Mouse (Mus musculus) CH12.LX (cell line): Measurements from ENCODE around the gene BC053393. TPM values are rescaled to one million over a fixed set of nuclear protein-coding genes. Genes with fewer than 3 reads are reported as not detected.

ENCODE experiments used
- DNase-seq: peaks from one replicate; pipeline ENCODE4 v3.0.0-alpha.2; 2013; ENCODE audit errors: extremely low read depth
- H3K27ac ChIP-seq: 2 replicates; pipeline ENCODE4 v1.5.1; 2012; ENCODE audit warnings: low read depth, mild to moderate bottlenecking, control low read depth, moderate library complexity; ENCODE audit not compliant: insufficient read depth
- H3K27me3 ChIP-seq: replicated peaks from 2 replicates; pipeline ENCODE3; 2012; ENCODE audit warnings: inconsistent platforms
- H3K36me3 ChIP-seq, 2 experiments: replicated peaks in 1 of 2; 2 replicates each; pipeline versions ENCODE3 to v1.6.1; 2012; ENCODE audit warnings: inconsistent platforms in 1 of 2, low read length in 1 of 2, mild to moderate bottlenecking in 1 of 2, mixed read lengths in 1 of 2, moderate library complexity in 1 of 2; ENCODE audit not compliant: control insufficient read depth in 1 of 2, insufficient read depth in 1 of 2
- H3K4me1 ChIP-seq, 2 experiments: 2 replicates each; pipeline ENCODE4 v1.6.1; 2012; ENCODE audit warnings: inconsistent platforms in 1 of 2, moderate library complexity in 1 of 2; ENCODE audit not compliant: insufficient read depth in 2 of 2, control insufficient read depth in 1 of 2
- H3K4me2 ChIP-seq: 2 replicates; pipeline ENCODE4 v1.6.1; 2012; ENCODE audit warnings: low read depth, mild to moderate bottlenecking, control low read depth; ENCODE audit not compliant: poor library complexity, insufficient read depth, severe bottlenecking
- H3K4me3 ChIP-seq, 3 experiments: fragments of 150-350 bp in 1 of 3; sonication (generic) in 1 of 3; replicated peaks in 1 of 3; 2 replicates each; pipeline versions ENCODE3 to v1.5.1; 2011 to 2012; ENCODE audit warnings: low read depth in 2 of 3, low read length in 2 of 3, mild to moderate bottlenecking in 2 of 3, moderate library complexity in 2 of 3, control low read depth in 1 of 3, improper control_type of control experiment in 1 of 3, inconsistent platforms in 1 of 3, mixed read lengths in 1 of 3; ENCODE audit not compliant: poor library complexity in 1 of 3
- H3K79me2 ChIP-seq: replicated peaks from 2 replicates; pipeline ENCODE4 v1.6.1; 2012; ENCODE audit warnings: mild to moderate bottlenecking, moderate library complexity; ENCODE audit not compliant: control insufficient read depth, poor library complexity, insufficient read depth, severe bottlenecking; ENCODE audit errors: extremely low read depth
- H3K9ac ChIP-seq: 2 replicates; pipeline ENCODE4 v1.6.1; 2012; ENCODE audit warnings: low read depth, mild to moderate bottlenecking, control low read depth, moderate library complexity; ENCODE audit not compliant: insufficient read depth
- H3K9me3 ChIP-seq: replicated peaks from 2 replicates; pipeline ENCODE3; 2012; ENCODE audit warnings: low read length, inconsistent platforms, mixed read lengths
- BHLHE40 ChIP-seq: IDR thresholded peaks from 2 replicates; pipeline ENCODE4 v1.6.1; 2011; ENCODE audit warnings: mild to moderate bottlenecking, low read depth, low read length, improper control_type of control experiment
- CHD2 ChIP-seq: IDR thresholded peaks from 2 replicates; pipeline ENCODE4 v1.6.1; 2011; ENCODE audit warnings: low read length, improper control_type of control experiment
- E2F4 ChIP-seq: IDR thresholded peaks from 2 replicates; pipeline ENCODE4 v1.6.1; 2011; ENCODE audit warnings: low read depth, low read length, improper control_type of control experiment; ENCODE audit not compliant: insufficient replicate concordance
- ELF1 ChIP-seq: IDR thresholded peaks from 2 replicates; pipeline ENCODE4 v1.6.1; 2014; ENCODE audit warnings: low read depth, mild to moderate bottlenecking, inconsistent platforms, low read length, improper control_type of control experiment
- EP300 ChIP-seq: IDR thresholded peaks from 2 replicates; pipeline ENCODE4 v1.6.1; 2011; ENCODE audit warnings: low read length, improper control_type of control experiment
- ETS1 ChIP-seq: conservative IDR thresholded peaks from 2 replicates; pipeline ENCODE4 v1.6.1; 2012; ENCODE audit warnings: low read depth, mild to moderate bottlenecking, inconsistent platforms, low read length, improper control_type of control experiment, moderate library complexity
- GABPA ChIP-seq: IDR thresholded peaks from 2 replicates; pipeline ENCODE4 v1.6.1; 2012; ENCODE audit warnings: low read depth, low read length, improper control_type of control experiment, inconsistent platforms; ENCODE audit not compliant: insufficient replicate concordance
- HCFC1 ChIP-seq: IDR thresholded peaks from 2 replicates; pipeline ENCODE4 v1.6.1; 2012; ENCODE audit warnings: low read depth, mild to moderate bottlenecking, inconsistent platforms, low read length, improper control_type of control experiment
- JUN ChIP-seq: IDR thresholded peaks from 2 replicates; pipeline ENCODE4 v1.6.1; 2011; ENCODE audit warnings: low read depth, mild to moderate bottlenecking, low read length, improper control_type of control experiment, moderate library complexity; ENCODE audit not compliant: insufficient read depth
- JUND ChIP-seq: conservative IDR thresholded peaks from 2 replicates; pipeline ENCODE4 v1.6.1; 2011; ENCODE audit warnings: low read depth, low read length, improper control_type of control experiment
- KAT2A ChIP-seq: IDR thresholded peaks from 2 replicates; pipeline ENCODE4 v1.6.1; 2012; ENCODE audit warnings: low read length, improper control_type of control experiment, inconsistent platforms; ENCODE audit not compliant: insufficient replicate concordance
- MAX ChIP-seq: IDR thresholded peaks from 2 replicates; pipeline ENCODE4 v1.6.1; 2011; ENCODE audit warnings: low read length, improper control_type of control experiment
- NRF1 ChIP-seq: IDR thresholded peaks from 2 replicates; pipeline ENCODE4 v1.6.1; 2014; ENCODE audit warnings: low read depth, mild to moderate bottlenecking, inconsistent platforms, low read length, improper control_type of control experiment, moderate library complexity
- PAX5 ChIP-seq: IDR thresholded peaks from 2 replicates; pipeline ENCODE4 v1.6.1; 2012; ENCODE audit warnings: low read length, inconsistent platforms, mixed read lengths
- RAD21 ChIP-seq: IDR thresholded peaks from 2 replicates; pipeline ENCODE4 v1.6.1; 2011; ENCODE audit warnings: low read depth, mild to moderate bottlenecking, low read length, improper control_type of control experiment, moderate library complexity
- RCOR1 ChIP-seq: conservative IDR thresholded peaks from 2 replicates; pipeline ENCODE4 v1.6.1; 2012; ENCODE audit warnings: low read depth, mild to moderate bottlenecking, inconsistent platforms, low read length, improper control_type of control experiment
- SIN3A ChIP-seq: IDR thresholded peaks from 2 replicates; pipeline ENCODE4 v1.6.1; 2012; ENCODE audit warnings: low read length, improper control_type of control experiment, inconsistent platforms
- TBP ChIP-seq: conservative IDR thresholded peaks from 2 replicates; pipeline ENCODE4 v1.6.1; 2011; ENCODE audit warnings: low read depth, low read length, improper control_type of control experiment
- TCF12 ChIP-seq: IDR thresholded peaks from 2 replicates; pipeline ENCODE4 v1.6.1; 2014; ENCODE audit warnings: low read depth, mild to moderate bottlenecking, inconsistent platforms, low read length, improper control_type of control experiment
- USF1 ChIP-seq: IDR thresholded peaks from 2 replicates; pipeline ENCODE4 v1.6.1; 2014; ENCODE audit warnings: low read depth, mild to moderate bottlenecking, inconsistent platforms, low read length, improper control_type of control experiment
- ZC3H11A ChIP-seq: IDR thresholded peaks from 2 replicates; pipeline ENCODE4 v1.6.1; 2012; ENCODE audit warnings: low read depth, mild to moderate bottlenecking, inconsistent platforms, low read length, improper control_type of control experiment
- ZKSCAN1 ChIP-seq: IDR thresholded peaks from 2 replicates; pipeline ENCODE4 v1.6.1; 2012; ENCODE audit warnings: low read depth, inconsistent platforms, low read length, improper control_type of control experiment, borderline replicate concordance
- dilution Hi-C: fragments of 300-500 bp; cut with MboI; formaldehyde crosslinking; loops from 2 replicates; pipeline ENCODE4 v1.14.3; 2020; ENCODE audit warnings: low sequenced_read_pairs; ENCODE audit not compliant: extremely low pct_unique_long_range_greater_than_20kb, extremely low pct_ligation_motif_present
- in situ Hi-C: fragments of 300-500 bp; cut with MboI; formaldehyde crosslinking; loops from 3 replicates; pipeline ENCODE4 v1.14.3; 2019; ENCODE audit warnings: low sequenced_read_pairs, low pct_ligation_motif_present, low pct_unique_long_range_greater_than_20kb, mixed read lengths
- polyA plus RNA-seq: library from polyadenylated mRNA; unstranded; fragments of >175 nt; gene quantifications from 2 replicates; pipeline ENCODE4 v1.2.1, GENCODE M21; 2012; ENCODE audit warnings: low read depth; ENCODE audit not compliant: insufficient read length
- total RNA-seq, 2 experiments: library from RNA; depleted of rRNA; stranded (reverse); fragments of 300-350 nt in 1 of 2; fragments of >200 nt in 1 of 2; gene quantifications; 2 replicates each; pipeline ENCODE4 v1.2.3; 2012 to 2014

The BC053393 gene
- total and polyA plus RNA-seq, 3 experiments = not detected

- H3K27me3 ChIP-seq = no peaks in the 10 kb centered on the region
- DNase-seq = no peak
- no peak for TF ChIP-seq ELF1
- no peak for TF ChIP-seq ETS1
- TF ChIP-seq KAT2A = no peak
- no peaks in the 10 kb centered on the region for H3K36me3 ChIP-seq
- H3K4me1 ChIP-seq = peaks cover 0 to 3% of the 10 kb centered on the region in 2 experiments; a peak in 1 of 4 replicates
- in situ Hi-C loops = loop anchor here (10.0 kb wide), 1 partner anchor 65 kb away; no protein-coding TSS in a partner anchor
- no peak overlapping the region for H3K27ac ChIP-seq
- H3K79me2 ChIP-seq = no peaks in the 10 kb centered on the region
- no peak overlapping the region for H3K4me3 ChIP-seq
- dilution Hi-C loops = no loop called here
- no peak overlapping the region for H3K4me2 ChIP-seq
- H3K9ac ChIP-seq = no peak overlapping the region
- no peaks in the 10 kb centered on the region for H3K9me3 ChIP-seq
These were observed 21.6 kb upstream of the BC053393 start for GRCm38 (mm10) chr11:46549721-46550120.

GRCm38 (mm10) chr11:46552741-46553140, 18.6 kb upstream of the BC053393 start:
- no peak overlapping the region for H3K27ac ChIP-seq
- TF ChIP-seq JUN = no peak
- TF ChIP-seq SIN3A = no peak
- no peak for TF ChIP-seq ZKSCAN1
- TF ChIP-seq USF1 = no peak
- TF ChIP-seq JUND = no peak
- no peak for TF ChIP-seq GABPA
- no peak for TF ChIP-seq TBP
- no peak for TF ChIP-seq E2F4
- TF ChIP-seq CHD2 = no peak
- TF ChIP-seq HCFC1 = no peak
- TF ChIP-seq NRF1 = no peak
- TF ChIP-seq, all 38 proteins: peak for 0
- DNase-seq = no peak
- Histone ChIP-seq H3K9me3 (no peaks in the 10 kb centered on the region), H3K4me3 (no peak overlapping the region), H3K4me2 (no peak overlapping the region), H3K27me3 (no peaks in the 10 kb centered on the region), H3K4me1 (peaks cover 0 to 8% of the 10 kb centered on the region in 2 experiments; a peak in 2 of 4 replicates), H3K79me2 (no peaks in the 10 kb centered on the region), H3K9ac (no peak overlapping the region), H3K36me3 (no peaks in the 10 kb centered on the region)
- in situ Hi-C loops (loop anchor here (10.0 kb wide), 1 partner anchor 62 kb away; no protein-coding TSS in a partner anchor), dilution Hi-C loops (no loop called here)

- no peak for TF ChIP-seq USF1
- no peak for TF ChIP-seq ETS1
- no peak for TF ChIP-seq JUN
- no peak for TF ChIP-seq E2F4
- no peak for TF ChIP-seq EP300
- TF ChIP-seq HCFC1 = no peak
- TF ChIP-seq MAX = no peak
- no peak for TF ChIP-seq JUND
- no peak for TF ChIP-seq RAD21
- TF ChIP-seq PAX5 = no peak
- no peak for TF ChIP-seq ZC3H11A
- TF ChIP-seq TCF12 = no peak
- TF ChIP-seq CHD2 = no peak
- no peak for TF ChIP-seq BHLHE40
- TF ChIP-seq RCOR1 = no peak
- TF ChIP-seq, all 38 proteins: peak for 0
- in situ Hi-C loops = no loop called here
These were observed 10.2 kb upstream of the BC053393 start for GRCm38 (mm10) chr11:46561096-46561495.

More at GRCm38 (mm10) chr11:46561096-46561495, 10.2 kb upstream of the BC053393 start:
- Histone ChIP-seq H3K79me2 (no peaks in the 10 kb centered on the region), H3K27me3 (no peaks in the 10 kb centered on the region), H3K4me3 (no peak overlapping the region), H3K36me3 (no peaks in the 10 kb centered on the region), H3K9me3 (no peaks in the 10 kb centered on the region), H3K4me2 (no peak overlapping the region), H3K4me1 (no peaks in the 10 kb centered on the region), H3K27ac (no peak overlapping the region), H3K9ac (no peak overlapping the region)
- no peak for DNase-seq
- dilution Hi-C loops = no loop called here
